Mouse (Mus musculus) embryonic facial prominence, embryonic 13.5 days (tissue): ENCODE results near the gene Gm17324. TPM values are rescaled to one million over a fixed set of nuclear protein-coding genes. Genes with fewer than 3 reads are reported as not detected.
"Not testable (repeated sequence)": the region's sequence is repeated elsewhere in the genome, so short reads cannot be mapped to it uniquely, and the experiment has no call there.

ENCODE experiments used
- ATAC-seq: fragments of 200-750 bp; cut with Nextera tagmentation; 2 replicates; pipeline ENCODE4 v1.8.0; 2017; ENCODE audit warnings: low read depth; ENCODE audit not compliant: insufficient number of reproducible peaks, insufficient read depth, low FRiP score, low TSS enrichment
- H3K27ac ChIP-seq: fragments of 300-500 bp; sonication (generic); 2 replicates; pipeline ENCODE4 v1.5.1; 2015; ENCODE audit warnings: moderate library complexity, mild to moderate bottlenecking, inconsistent platforms
- H3K27me3 ChIP-seq: fragments of 300-500 bp; sonication (generic); 2 replicates; pipeline ENCODE4 v1.6.1; 2015; ENCODE audit warnings: mild to moderate bottlenecking, inconsistent platforms
- H3K36me3 ChIP-seq: fragments of 300-500 bp; sonication (generic); 2 replicates; pipeline ENCODE4 v1.6.1; 2015; ENCODE audit warnings: mild to moderate bottlenecking, inconsistent platforms
- H3K4me1 ChIP-seq: fragments of 300-500 bp; sonication (generic); 2 replicates; pipeline ENCODE4 v1.6.1; 2015; ENCODE audit warnings: inconsistent platforms
- H3K4me2 ChIP-seq: fragments of 300-500 bp; sonication (generic); 2 replicates; pipeline ENCODE4 v1.6.1; 2015; ENCODE audit warnings: moderate library complexity, mild to moderate bottlenecking, inconsistent platforms
- H3K4me3 ChIP-seq: fragments of 300-500 bp; sonication (generic); 2 replicates; pipeline ENCODE4 v1.5.1; 2015; ENCODE audit warnings: mild to moderate bottlenecking, inconsistent platforms
- H3K9ac ChIP-seq: fragments of 300-500 bp; sonication (generic); 2 replicates; pipeline ENCODE4 v1.6.1; 2015; ENCODE audit warnings: mild to moderate bottlenecking, inconsistent platforms
- H3K9me3 ChIP-seq: fragments of 300-500 bp; sonication (generic); 2 replicates; pipeline ENCODE4 v1.6.1; 2016; ENCODE audit warnings: inconsistent platforms
- WGBS: fragments of 180-500 bp; shearing (Covaris S2); methylation state at CpG from one replicate; pipeline ENCODE4 v1.1.7; 2015; ENCODE audit warnings: mixed read lengths; 5-methylcytosine and 5-hydroxymethylcytosine counted together
- polyA plus RNA-seq: library from polyadenylated mRNA; unstranded; fragments of >200 nt; fragmentation: Nextera tagmentation; extraction: Ambion mirVana; gene quantifications from 2 replicates; pipeline ENCODE4 v1.2.1, GENCODE M21; 2015

The Gm17324 gene
- polyA plus RNA-seq, 1 experiment from 2014 or later = 0.80 TPM

- H3K36me3 ChIP-seq = peaks cover 42% of the 10 kb centered on the region
- H3K27ac ChIP-seq = peak overlapping the region; percentile 99
Observed at GRCm38 (mm10) chr9:78480227-78480626, 31.6 kb upstream of the Gm17324 start.

GRCm38 (mm10) chr9:78479308-78479707, 30.7 kb upstream of the Gm17324 start:
- Histone ChIP-seq H3K36me3 (peaks cover 42% of the 10 kb centered on the region), H3K4me2 (peak overlapping the region; percentile 65), H3K9ac (peak overlapping the region; percentile 100), H3K4me3 (peak overlapping the region; percentile 93), H3K4me1 (peaks cover 14% of the 10 kb centered on the region)
- not testable (repeated sequence) for H3K9me3 ChIP-seq, H3K27me3 ChIP-seq, ATAC-seq, H3K27ac ChIP-seq
- 27% methylated on average over 8 of the region's 8 CpGs for WGBS

More at GRCm38 (mm10) chr9:78480227-78480626, 31.6 kb upstream of the Gm17324 start:
- peak overlapping the region; percentile 93 for H3K4me3 ChIP-seq
- peak overlapping the region; percentile 100 for H3K9ac ChIP-seq
- peak overlapping the region; percentile 65 for H3K4me2 ChIP-seq
- under 1% methylated on average over 13 of the region's 13 CpGs for WGBS
- not testable (repeated sequence) for H3K27me3 ChIP-seq, ATAC-seq, H3K9me3 ChIP-seq
- H3K4me1 ChIP-seq = peaks cover 14% of the 10 kb centered on the region

DNA sequence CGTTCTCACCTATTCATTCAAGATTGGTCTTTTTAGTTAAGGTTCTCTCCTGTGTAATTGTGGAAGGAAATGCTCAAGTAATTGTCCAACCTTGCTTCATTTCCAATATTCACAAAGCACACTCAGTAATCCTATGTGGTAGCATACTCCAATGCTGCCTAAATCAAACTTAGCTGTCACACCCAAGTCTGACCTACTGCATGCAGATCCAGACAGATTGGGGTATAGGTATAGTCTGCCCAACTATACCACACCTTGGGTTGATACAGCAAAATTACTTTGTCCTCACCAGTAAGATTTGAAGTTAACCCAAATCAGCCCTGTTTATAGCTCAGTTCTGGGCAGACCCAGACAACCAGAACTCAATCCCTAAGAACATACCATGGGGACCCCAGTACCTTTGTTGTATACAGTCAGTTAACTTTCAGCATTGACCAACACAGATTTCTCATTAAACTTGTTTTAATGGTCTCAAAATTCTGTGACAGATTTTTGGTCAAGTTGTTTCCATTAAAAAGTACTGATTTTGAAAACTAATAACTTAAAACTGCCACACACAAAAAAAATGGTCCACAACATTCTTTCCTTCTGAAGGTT, 29.5 kb upstream of the Gm17324 start:
- WGBS = 53% methylated on average over 1 of the region's 1 CpGs
- ATAC-seq, H3K9me3 ChIP-seq, H3K27ac ChIP-seq, H3K27me3 ChIP-seq, H3K9ac ChIP-seq: not testable (repeated sequence)
- Histone ChIP-seq H3K4me1 (peaks cover 14% of the 10 kb centered on the region), H3K4me2 (peak overlapping the region; percentile 21), H3K4me3 (peak overlapping the region; percentile 4; the same call in 1 of the 2 replicates), H3K36me3 (peaks cover 48% of the 10 kb centered on the region)

DNA sequence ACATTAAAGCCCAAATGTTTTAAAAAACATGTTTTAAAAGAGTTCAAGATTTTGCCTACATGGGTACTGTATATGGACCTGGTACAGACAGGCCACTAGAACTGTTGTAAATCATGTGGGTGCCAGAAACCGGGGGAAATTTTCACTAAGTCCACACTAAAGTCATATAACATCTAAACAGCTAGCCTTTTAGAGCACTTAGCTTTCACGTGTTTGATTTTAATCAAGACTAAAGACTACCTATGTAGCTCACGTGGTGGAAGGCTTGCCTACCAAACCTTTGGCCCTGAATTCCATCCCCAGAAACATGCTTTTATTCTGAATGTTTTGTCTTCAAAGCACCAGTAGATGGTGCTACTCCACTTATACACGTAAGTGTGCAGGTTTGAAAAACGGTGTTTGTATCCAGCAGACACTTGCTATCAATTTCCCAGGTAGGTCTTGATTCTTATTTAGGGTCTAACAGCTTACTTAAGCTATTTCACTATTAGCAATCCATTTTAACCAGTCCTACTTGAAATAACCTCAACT, 28.5 kb upstream of the Gm17324 start:
- H3K36me3 ChIP-seq = peaks cover 53% of the 10 kb centered on the region
- no peak overlapping the region for H3K4me3 ChIP-seq
- peak overlapping the region; percentile 5; the same call in 1 of the 2 replicates for H3K27ac ChIP-seq
- H3K27me3 ChIP-seq = no peaks in the 10 kb centered on the region
- H3K4me1 ChIP-seq = peaks cover 10% of the 10 kb centered on the region
- H3K4me2 ChIP-seq = no peak overlapping the region
- WGBS = 7% methylated on average over 5 of the region's 5 CpGs
- H3K9ac ChIP-seq = no peak overlapping the region
- no peak for ATAC-seq
- H3K9me3 ChIP-seq = no peaks in the 10 kb centered on the region

- Histone ChIP-seq H3K4me1 (peaks cover 10% of the 10 kb centered on the region), H3K4me2 (no peak overlapping the region), H3K9ac (no peak overlapping the region), H3K27ac (peak overlapping the region; percentile 5; the same call in 1 of the 2 replicates), H3K36me3 (peaks cover 53% of the 10 kb centered on the region), H3K4me3 (no peak overlapping the region), H3K27me3 (no peaks in the 10 kb centered on the region), H3K9me3 (no peaks in the 10 kb centered on the region)
- ATAC-seq = no peak
- WGBS = 28% methylated on average over 1 of the region's 1 CpGs
Observed at GRCm38 (mm10) chr9:78476531-78477020, 28.0 kb upstream of the Gm17324 start.

- H3K9me3 ChIP-seq = no peaks in the 10 kb centered on the region
- peaks cover 10% of the 10 kb centered on the region for H3K4me1 ChIP-seq
- no peak overlapping the region for H3K27ac ChIP-seq
- ATAC-seq = no peak
- H3K9ac ChIP-seq = no peak overlapping the region
- no peaks in the 10 kb centered on the region for H3K27me3 ChIP-seq
- H3K4me3 ChIP-seq = no peak overlapping the region
- WGBS = 82% methylated on average over 4 of the region's 4 CpGs
- H3K4me2 ChIP-seq = no peak overlapping the region
- H3K36me3 ChIP-seq = peaks cover 58% of the 10 kb centered on the region
Observed at GRCm38 (mm10) chr9:78475873-78476272, 27.3 kb upstream of the Gm17324 start.

DNA sequence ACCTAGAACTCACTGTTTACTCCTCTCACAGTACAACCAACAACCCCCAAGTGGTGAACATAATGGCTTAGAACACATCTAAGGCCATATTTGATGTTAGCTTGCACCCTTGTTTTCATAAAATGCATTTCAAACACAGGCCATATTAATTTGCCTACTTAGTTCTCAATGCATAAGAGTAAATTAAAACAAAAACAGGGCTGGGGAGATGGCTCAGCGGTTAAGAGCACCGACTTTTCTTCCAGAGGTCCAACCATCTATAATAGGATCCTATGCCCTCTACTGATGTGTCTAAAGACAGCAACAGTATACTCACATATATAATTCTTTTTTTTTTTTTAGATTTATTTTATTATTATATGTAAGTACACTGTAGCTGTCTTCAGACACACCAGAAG, 26.8 kb upstream of the Gm17324 start:
- no peak overlapping the region for H3K27ac ChIP-seq
- 92% methylated on average over 2 of the region's 2 CpGs for WGBS
- ATAC-seq = no peak

GRCm38 (mm10) chr9:78474771-78475382, 26.3 kb upstream of the Gm17324 start:
- Histone ChIP-seq H3K9me3 (no peaks in the 10 kb centered on the region), H3K4me2 (no peak overlapping the region), H3K9ac (no peak overlapping the region), H3K36me3 (peaks cover 58% of the 10 kb centered on the region), H3K27me3 (no peaks in the 10 kb centered on the region), H3K27ac (no peak overlapping the region), H3K4me1 (peaks cover 10% of the 10 kb centered on the region), H3K4me3 (no peak overlapping the region)
- no peak for ATAC-seq
- WGBS = 87% methylated on average over 5 of the region's 5 CpGs

More for the DNA sequence above, 26.8 kb upstream of the Gm17324 start:
- no peak overlapping the region for H3K4me2 ChIP-seq
- no peaks in the 10 kb centered on the region for H3K27me3 ChIP-seq
- no peak overlapping the region for H3K4me3 ChIP-seq
- H3K36me3 ChIP-seq = peaks cover 58% of the 10 kb centered on the region
- no peak overlapping the region for H3K9ac ChIP-seq
- peaks cover 10% of the 10 kb centered on the region for H3K4me1 ChIP-seq
- H3K9me3 ChIP-seq = no peaks in the 10 kb centered on the region

- no peaks in the 10 kb centered on the region for H3K9me3 ChIP-seq
- H3K27me3 ChIP-seq = no peaks in the 10 kb centered on the region
- no peak overlapping the region for H3K4me2 ChIP-seq
- H3K4me1 ChIP-seq = peaks cover 6% of the 10 kb centered on the region
- no peak overlapping the region for H3K4me3 ChIP-seq
- H3K9ac ChIP-seq = no peak overlapping the region
- H3K36me3 ChIP-seq = peaks cover 59% of the 10 kb centered on the region
- no peak overlapping the region for H3K27ac ChIP-seq
- ATAC-seq = no peak
- 74% methylated on average over 2 of the region's 2 CpGs for WGBS
Observed at GRCm38 (mm10) chr9:78474270-78474669, 25.7 kb upstream of the Gm17324 start.

- no peak overlapping the region for H3K27ac ChIP-seq
- ATAC-seq = no peak
- no peak overlapping the region for H3K4me2 ChIP-seq
- H3K9ac ChIP-seq = no peak overlapping the region
- H3K36me3 ChIP-seq = peaks cover 59% of the 10 kb centered on the region
- H3K4me3 ChIP-seq = no peak overlapping the region
- H3K4me1 ChIP-seq = no peaks in the 10 kb centered on the region
- WGBS = 85% methylated on average over 8 of the region's 8 CpGs
- no peaks in the 10 kb centered on the region for H3K9me3 ChIP-seq
- no peaks in the 10 kb centered on the region for H3K27me3 ChIP-seq
Observed at GRCm38 (mm10) chr9:78473588-78473987, 25.0 kb upstream of the Gm17324 start.

DNA sequence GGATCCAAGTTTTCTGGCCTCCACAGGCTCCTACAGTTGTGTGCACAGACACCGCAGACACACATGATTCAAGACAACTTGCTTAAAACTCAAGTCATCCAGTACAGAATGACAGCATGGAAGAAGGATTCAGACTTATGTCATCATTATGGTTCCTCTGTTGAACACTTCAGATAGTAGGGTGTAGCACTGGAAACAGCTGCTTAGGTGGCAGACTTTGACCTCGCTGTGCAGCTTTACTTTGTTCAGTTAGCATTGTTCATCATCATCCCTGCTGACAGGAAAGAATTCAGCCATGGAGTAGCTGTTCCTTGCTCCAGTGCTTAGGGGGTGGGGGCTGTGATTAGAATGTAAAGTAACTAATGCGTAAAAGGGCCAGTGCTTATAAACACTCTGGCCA, 17.1 kb upstream of the Gm17324 start:
- no peaks in the 10 kb centered on the region for H3K9me3 ChIP-seq
- no peak overlapping the region for H3K27ac ChIP-seq
- no peaks in the 10 kb centered on the region for H3K4me1 ChIP-seq
- no peak overlapping the region for H3K4me2 ChIP-seq
- WGBS = 93% methylated on average over 3 of the region's 3 CpGs
- H3K36me3 ChIP-seq = peaks cover 85% of the 10 kb centered on the region
- no peaks in the 10 kb centered on the region for H3K27me3 ChIP-seq
- H3K9ac ChIP-seq = no peak overlapping the region
- no peak for ATAC-seq
- no peak overlapping the region for H3K4me3 ChIP-seq

GRCm38 (mm10) chr9:78463337-78463736, 14.8 kb upstream of the Gm17324 start:
- Histone ChIP-seq H3K4me1 (no peaks in the 10 kb centered on the region), H3K9ac (no peak overlapping the region), H3K4me2 (no peak overlapping the region), H3K36me3 (peaks cover 84% of the 10 kb centered on the region), H3K27ac (no peak overlapping the region), H3K27me3 (no peaks in the 10 kb centered on the region), H3K9me3 (no peaks in the 10 kb centered on the region), H3K4me3 (no peak overlapping the region)
- 92% methylated on average over 4 of the region's 4 CpGs for WGBS
- no peak for ATAC-seq
